28 mouse cellular contexts compared by ENCODE assay signal in genomic region chr19:38077851-38078540, GRCm38 (mm10). TPM values are rescaled to one million over a fixed set of nuclear protein-coding genes. Genes with fewer than 3 reads are reported as not detected.
DNase-seq lines count a peak whose midpoint lies in the region; ATAC-seq lines count a peak whose summit lies in the region.
"Had no signal": no experiment of that assay in that cellular context is flagged by ENCODE, and none has a peak within 500 bp of the region (broad histone marks: within the 10 kb centered on the region; RNA-seq: fewer than 3 reads in every experiment).

No protein-coding gene starts in this region.

- no peak for ATAC-seq in CD4-positive, CD25-positive, alpha-beta regulatory T cell, adult 4 months
- no peak for ATAC-seq in hindbrain, embryonic 13.5 days (ENCODE audit: low FRiP score)
- ATAC-seq: forebrain, embryonic 16.5 days had no signal

- no peaks in the 10 kb centered on the region for H3K27me3 ChIP-seq in heart, embryonic 10.5 days (ENCODE audit: insufficient read depth, poor library complexity, severe bottlenecking)
- H3K27me3 ChIP-seq in hindbrain, embryonic 13.5 days: no peaks in the 10 kb centered on the region
- H3K27me3 ChIP-seq: kidney, embryonic 15.5 days; limb, embryonic 13.5 days; neural tube, embryonic 15.5 days had no signal

- peak; percentile 38 for DNase-seq in adrenal gland, adult 2 months
- DNase-seq in adrenal gland, postnatal 25 days: no peak
- DNase-seq in heart, embryonic 10.5 days (ENCODE audit: low spot score): peak; percentile 46
- DNase-seq in heart, postnatal 10 days: no peak
- peak; percentile 11 for DNase-seq in brain, adult 2 months (ENCODE audit: low read depth, low spot score)
- peak; percentile 15 to 19 for DNase-seq in cerebellum, postnatal 36 days
- DNase-seq: adrenal gland, postnatal 14 days; gastrocnemius, postnatal 14 days; heart, adult 18-20 months; heart, postnatal 36 days; kidney, postnatal 36 days; layer of hippocampus, postnatal 36 days; lung, embryonic 14.5 days; spleen, adult 18-20 months; thymus, postnatal 25 days had no signal

- no peak overlapping the region for H3K4me3 ChIP-seq in heart, embryonic 10.5 days
- no peak overlapping the region for H3K4me3 ChIP-seq in hindbrain, embryonic 13.5 days
- H3K4me3 ChIP-seq: embryonic facial prominence, embryonic 10.5 days; forebrain, embryonic 10.5 days; kidney, embryonic 15.5 days; limb, embryonic 13.5 days; neural tube, embryonic 15.5 days had no signal

- no peaks in the 10 kb centered on the region for H3K4me1 ChIP-seq in heart, embryonic 10.5 days
- H3K4me1 ChIP-seq in hindbrain, embryonic 13.5 days (replicated peaks): no peaks in the 10 kb centered on the region
- H3K4me1 ChIP-seq: embryonic facial prominence, embryonic 10.5 days; forebrain, embryonic 10.5 days; kidney, embryonic 15.5 days; limb, embryonic 13.5 days; neural tube, embryonic 15.5 days had no signal

- no peaks in the 10 kb centered on the region for H3K9me3 ChIP-seq in heart, embryonic 10.5 days
- H3K9me3 ChIP-seq in hindbrain, embryonic 13.5 days: no peaks in the 10 kb centered on the region
- H3K9me3 ChIP-seq: embryonic facial prominence, embryonic 10.5 days; forebrain, embryonic 10.5 days; kidney, embryonic 15.5 days; limb, embryonic 13.5 days; neural tube, embryonic 15.5 days had no signal

- H3K4me2 ChIP-seq in hindbrain, embryonic 13.5 days: no peak overlapping the region
- H3K4me2 ChIP-seq: hindbrain, embryonic 14.5 days; kidney, embryonic 15.5 days; limb, embryonic 13.5 days; lung, embryonic 14.5 days; neural tube, embryonic 15.5 days had no signal

- WGBS in heart, embryonic 10.5 days: 78% methylated on average over 3 of the region's 3 CpGs
- 84% methylated on average over 3 of the region's 3 CpGs for WGBS in hindbrain, embryonic 13.5 days

- peaks cover 15% of the 10 kb centered on the region for H3K36me3 ChIP-seq in heart, embryonic 10.5 days
- H3K36me3 ChIP-seq in hindbrain, embryonic 13.5 days: peaks cover 2% of the 10 kb centered on the region; the same call in 1 of the 2 replicates
- H3K36me3 ChIP-seq: neural tube, embryonic 15.5 days had no signal

- H3K9ac ChIP-seq in hindbrain, embryonic 13.5 days: no peak overlapping the region
- H3K9ac ChIP-seq: hindbrain, embryonic 14.5 days; kidney, embryonic 15.5 days; limb, embryonic 13.5 days; liver, embryonic 14.5 days; lung, embryonic 14.5 days; neural tube, embryonic 15.5 days had no signal

- intact Hi-C loops in heart, postnatal 10 days (cut with DNase I): no loop called here

- H3K27ac ChIP-seq in heart, embryonic 10.5 days: no peak overlapping the region
- no peak overlapping the region for H3K27ac ChIP-seq in hindbrain, embryonic 13.5 days
- H3K27ac ChIP-seq: embryonic facial prominence, embryonic 10.5 days; forebrain, embryonic 10.5 days; hindbrain, embryonic 14.5 days; kidney, embryonic 15.5 days; limb, embryonic 13.5 days; liver, embryonic 14.5 days; neural tube, embryonic 15.5 days had no signal

RNA-seq across cellular contexts. Expression of gene Ffar4, which starts 18.9 kb away (rescaled TPM):
- 10 to 100 TPM; 13.3 to 14.2 TPM for total RNA-seq in adrenal gland, adult 2 months (2021)
- 13.0 and 22.4 TPM in 2 replicates for polyA plus RNA-seq in adrenal gland, adult 2 months (2012; rRNA removed)
- 3.9 and 12.9 TPM in 2 replicates for total RNA-seq in adrenal gland, postnatal 25 days (2021)
- polyA plus RNA-seq in heart, embryonic 10.5 days (2016; fragmentation: Nextera tagmentation; extraction: Ambion mirVana): 0.14 and 1.5 TPM in 2 replicates
- total RNA-seq in heart, postnatal 10 days (2021): 10 to 100 TPM in 1 of 2 experiments, under 1 TPM in 1; 0.79 to 10.7 TPM
- not detected for polyA plus RNA-seq in CD4-positive, CD25-positive, alpha-beta regulatory T cell, adult 4 months (2017; shearing (Covaris generic))
- polyA plus RNA-seq in hindbrain, embryonic 13.5 days (2015; fragmentation: Nextera tagmentation; extraction: Ambion mirVana): not detected in 2 replicates
- total RNA-seq: gastrocnemius, postnatal 14 days; layer of hippocampus, postnatal 36 days had no signal
- polyA plus RNA-seq: cortical plate, adult 2 months; embryonic facial prominence, embryonic 10.5 days; forebrain, embryonic 10.5 days; forebrain, embryonic 16.5 days; heart, embryonic 14.5 days; hindbrain, embryonic 14.5 days; limb, embryonic 13.5 days had no signal

RNA-seq across cellular contexts. Expression of gene Cep55, which starts 23.2 kb away (rescaled TPM):
- 1 to 10 TPM in 1 of 2 experiments, under 1 TPM in 1; 0.38 to 1.6 TPM for total RNA-seq in adrenal gland, adult 2 months (2021)
- polyA plus RNA-seq in adrenal gland, adult 2 months (2012; rRNA removed): 0.12 and 0.44 TPM in 2 replicates
- 3.7 and 7.4 TPM in 2 replicates for total RNA-seq in adrenal gland, postnatal 25 days (2021)
- polyA plus RNA-seq in heart, embryonic 10.5 days (2016; fragmentation: Nextera tagmentation; extraction: Ambion mirVana): 30.0 and 31.8 TPM in 2 replicates
- total RNA-seq in heart, postnatal 10 days (2021): 1 to 10 TPM; 7.1 to 7.8 TPM
- polyA plus RNA-seq in CD4-positive, CD25-positive, alpha-beta regulatory T cell, adult 4 months (2017; shearing (Covaris generic)): 1 to 10 TPM; 2.0 to 4.4 TPM
- 8.2 and 9.6 TPM in 2 replicates for polyA plus RNA-seq in hindbrain, embryonic 13.5 days (2015; fragmentation: Nextera tagmentation; extraction: Ambion mirVana)

RNA-seq across cellular contexts. Expression of gene Myof, which starts 34.6 kb away (rescaled TPM):
- 10 to 100 TPM; 26.3 to 65.2 TPM for total RNA-seq in adrenal gland, adult 2 months (2021)
- polyA plus RNA-seq in adrenal gland, adult 2 months (2012; rRNA removed): 3.6 and 6.6 TPM in 2 replicates
- total RNA-seq in adrenal gland, postnatal 25 days (2021): 28.3 and 29.8 TPM in 2 replicates
- 4.0 and 4.6 TPM in 2 replicates for polyA plus RNA-seq in heart, embryonic 10.5 days (2016; fragmentation: Nextera tagmentation; extraction: Ambion mirVana)
- 10 to 100 TPM; 14.9 to 15.7 TPM for total RNA-seq in heart, postnatal 10 days (2021)
- polyA plus RNA-seq in CD4-positive, CD25-positive, alpha-beta regulatory T cell, adult 4 months (2017; shearing (Covaris generic)): under 1 TPM; 0.56 to 0.94 TPM
- polyA plus RNA-seq in hindbrain, embryonic 13.5 days (2015; fragmentation: Nextera tagmentation; extraction: Ambion mirVana): 2.4 and 2.6 TPM in 2 replicates

RNA-seq across cellular contexts. Expression of gene Rbp4, which starts 47.1 kb away (rescaled TPM):
- total RNA-seq in adrenal gland, adult 2 months (2021): 10 to 100 TPM; 37.6 to 52.1 TPM
- polyA plus RNA-seq in adrenal gland, adult 2 months (2012; rRNA removed): 57.5 and 75.4 TPM in 2 replicates
- total RNA-seq in adrenal gland, postnatal 25 days (2021): 11.1 and 46.2 TPM in 2 replicates
- polyA plus RNA-seq in heart, embryonic 10.5 days (2016; fragmentation: Nextera tagmentation; extraction: Ambion mirVana): 9.0 and 226 TPM in 2 replicates
- 1 to 10 TPM; 1.8 to 6.2 TPM for total RNA-seq in heart, postnatal 10 days (2021)
- not detected for polyA plus RNA-seq in CD4-positive, CD25-positive, alpha-beta regulatory T cell, adult 4 months (2017; shearing (Covaris generic))
- polyA plus RNA-seq in hindbrain, embryonic 13.5 days (2015; fragmentation: Nextera tagmentation; extraction: Ambion mirVana): 2.7 and 5.5 TPM in 2 replicates

RNA-seq across cellular contexts. Expression of gene Pde6c, which starts 54.6 kb away (rescaled TPM):
- not detected for total RNA-seq in adrenal gland, adult 2 months (2021)
- not detected in 2 replicates for polyA plus RNA-seq in adrenal gland, adult 2 months (2012; rRNA removed)
- not detected in 2 replicates for total RNA-seq in adrenal gland, postnatal 25 days (2021)
- polyA plus RNA-seq in heart, embryonic 10.5 days (2016; fragmentation: Nextera tagmentation; extraction: Ambion mirVana): 0.30 TPM in 1 of 2 replicates, not detected in the other
- not detected for total RNA-seq in heart, postnatal 10 days (2021)
- not detected for polyA plus RNA-seq in CD4-positive, CD25-positive, alpha-beta regulatory T cell, adult 4 months (2017; shearing (Covaris generic))
- polyA plus RNA-seq in hindbrain, embryonic 13.5 days (2015; fragmentation: Nextera tagmentation; extraction: Ambion mirVana): 0.30 and 0.47 TPM in 2 replicates
- total RNA-seq: gastrocnemius, postnatal 14 days; heart, adult 18-20 months; heart, postnatal 36 days; layer of hippocampus, postnatal 36 days; midbrain, postnatal 0 days had no signal
- polyA plus RNA-seq: embryonic facial prominence, embryonic 10.5 days; forebrain, embryonic 10.5 days; heart, embryonic 14.5 days; limb, embryonic 13.5 days; lung, embryonic 14.5 days; neural tube, embryonic 15.5 days had no signal

Comparison
In these comparisons a context has a peak if more than half of its experiments do, and no peak if none do; other contexts are left out.
1. DNase-seq: peak in adrenal gland, adult 2 months (single experiment), heart, embryonic 10.5 days (single experiment), brain, adult 2 months (single experiment) and cerebellum, postnatal 36 days (2 of 2); none in adrenal gland, postnatal 25 days (single experiment) and heart, postnatal 10 days (0 of 2).